Mouse (Mus musculus): ENCODE data around the gene Spem2. TPM values are rescaled to one million over a fixed set of nuclear protein-coding genes. Genes with fewer than 3 reads are reported as not detected.

Gene Spem2
- polyA plus RNA-seq, 1 experiment from 2014 or later, result not detected

- Histone ChIP-seq H3K4me2 (peak overlapping the region; percentile 92), H3K9ac (peak overlapping the region; percentile 65), H3K4me1 (replicated peaks) (peaks cover 44% of the 10 kb centered on the region), H3K27ac (no peak overlapping the region), H3K4me3 (peak overlapping the region; percentile 49), H3K36me3 (no peaks in the 10 kb centered on the region), H3K9me3 (replicated peaks) (no peaks in the 10 kb centered on the region), H3K27me3 (peaks cover 42% of the 10 kb centered on the region)
- WGBS, result 8% methylated on average over 39 of the region's 48 CpGs
- no peak for ATAC-seq (replicated peaks; ENCODE audit: insufficient number of reproducible peaks, insufficient read depth, low FRiP score, low read depth)
These were observed 15.8 kb upstream of the Spem2 start for GRCm38 (mm10) chr11:69834001-69834549.

- Histone ChIP-seq H3K4me2 (peak overlapping the region; percentile 92), H3K27me3 (peaks cover 42% of the 10 kb centered on the region), H3K9me3 (replicated peaks) (no peaks in the 10 kb centered on the region), H3K36me3 (no peaks in the 10 kb centered on the region), H3K27ac (no peak overlapping the region), H3K4me3 (peak overlapping the region; percentile 49), H3K4me1 (replicated peaks) (peaks cover 41% of the 10 kb centered on the region), H3K9ac (peak overlapping the region; percentile 65)
- WGBS, result 38% methylated on average over 8 of the region's 8 CpGs
- no peak for ATAC-seq (replicated peaks; ENCODE audit: insufficient number of reproducible peaks, insufficient read depth, low FRiP score, low read depth)
These were observed 15.3 kb upstream of the Spem2 start for GRCm38 (mm10) chr11:69833554-69833953.

GRCm38 (mm10) chr11:69828832-69829231, 10.6 kb upstream of the Spem2 start:
- WGBS, result 79% methylated on average over 5 of the region's 5 CpGs
- Histone ChIP-seq H3K27me3 (peaks cover 12% of the 10 kb centered on the region), H3K27ac (no peak overlapping the region), H3K4me2 (no peak overlapping the region), H3K4me3 (no peak overlapping the region), H3K9ac (no peak overlapping the region), H3K4me1 (replicated peaks) (peaks cover 5% of the 10 kb centered on the region), H3K9me3 (replicated peaks) (no peaks in the 10 kb centered on the region), H3K36me3 (peaks cover 5% of the 10 kb centered on the region; the same call in 1 of the 2 replicates)
- no peak for ATAC-seq (replicated peaks; ENCODE audit: insufficient number of reproducible peaks, insufficient read depth, low FRiP score, low read depth)

GRCm38 (mm10) chr11:69823456-69823855, 5.2 kb upstream of the Spem2 start:
- H3K4me1 ChIP-seq (replicated peaks), result no peaks in the 10 kb centered on the region
- H3K27me3 ChIP-seq, result no peaks in the 10 kb centered on the region
- H3K9ac ChIP-seq, result no peak overlapping the region
- peaks cover 5% of the 10 kb centered on the region; the same call in 1 of the 2 replicates for H3K36me3 ChIP-seq
- no peak overlapping the region for H3K27ac ChIP-seq
- ATAC-seq (replicated peaks; ENCODE audit: insufficient number of reproducible peaks, insufficient read depth, low FRiP score, low read depth), result no peak
- 68% methylated on average over 2 of the region's 2 CpGs for WGBS
- H3K9me3 ChIP-seq (replicated peaks), result no peaks in the 10 kb centered on the region
- no peak overlapping the region for H3K4me2 ChIP-seq
- H3K4me3 ChIP-seq, result no peak overlapping the region

- ATAC-seq (replicated peaks; ENCODE audit: insufficient number of reproducible peaks, insufficient read depth, low FRiP score, low read depth), result no peak
These were observed 3.8 kb upstream of the Spem2 start, which contains the start of gene Spem1 for GRCm38 (mm10) chr11:69822080-69822479. Spem1 (minus strand) TSS chr11:69822180.

GRCm38 (mm10) chr11:69818871-69819270, 606 bp upstream of the Spem2 start:
- H3K9ac ChIP-seq, result no peak overlapping the region
- H3K36me3 ChIP-seq, result no peaks in the 10 kb centered on the region
- no peak overlapping the region for H3K4me3 ChIP-seq
- H3K27ac ChIP-seq, result no peak overlapping the region
- H3K4me2 ChIP-seq, result no peak overlapping the region
- no peaks in the 10 kb centered on the region for H3K4me1 ChIP-seq (replicated peaks)
- H3K9me3 ChIP-seq (replicated peaks), result no peaks in the 10 kb centered on the region
- no peak for ATAC-seq (replicated peaks; ENCODE audit: insufficient number of reproducible peaks, insufficient read depth, low FRiP score, low read depth)
- 76% methylated on average over 8 of the region's 8 CpGs for WGBS
- no peaks in the 10 kb centered on the region for H3K27me3 ChIP-seq

More at GRCm38 (mm10) chr11:69822080-69822479, 3.8 kb upstream of the Spem2 start, which contains the start of gene Spem1:
- 78% methylated on average over 3 of the region's 3 CpGs for WGBS
- peaks cover 4% of the 10 kb centered on the region; the same call in 1 of the 2 replicates for H3K36me3 ChIP-seq
- no peak within 1 kb of the TSS for H3K27ac ChIP-seq
- no peaks in the 10 kb centered on the region for H3K9me3 ChIP-seq (replicated peaks)
- no peaks in the 10 kb centered on the region for H3K4me1 ChIP-seq (replicated peaks)
- H3K4me3 ChIP-seq, result no peak within 1 kb of the TSS
- no peak within 1 kb of the TSS for H3K9ac ChIP-seq
- no peak within 1 kb of the TSS for H3K4me2 ChIP-seq
- H3K27me3 ChIP-seq, result no peaks in the 10 kb centered on the region

GRCm38 (mm10) chr11:69816520-69816919, 1.7 kb downstream of the Spem2 start:
- Histone ChIP-seq H3K27ac (no peak overlapping the region), H3K4me2 (no peak overlapping the region), H3K9ac (no peak overlapping the region), H3K36me3 (no peaks in the 10 kb centered on the region), H3K4me1 (replicated peaks) (no peaks in the 10 kb centered on the region), H3K4me3 (no peak overlapping the region), H3K9me3 (replicated peaks) (no peaks in the 10 kb centered on the region), H3K27me3 (no peaks in the 10 kb centered on the region)
- no peak for ATAC-seq (replicated peaks; ENCODE audit: insufficient number of reproducible peaks, insufficient read depth, low FRiP score, low read depth)
- 90% methylated on average over 12 of the region's 12 CpGs for WGBS

- WGBS, result 57% methylated on average over 10 of the region's 10 CpGs
- no peak within 1 kb of the TSS for H3K4me2 ChIP-seq
- H3K4me1 ChIP-seq (replicated peaks), result no peaks in the 10 kb centered on the region
- H3K9ac ChIP-seq, result no peak within 1 kb of the TSS
- H3K27me3 ChIP-seq, result 0 out of 2 replicates have a peak, but pooled peaks cover 3% of the 10 kb centered on the region
- no peak within 1 kb of the TSS for H3K4me3 ChIP-seq
- H3K9me3 ChIP-seq (replicated peaks), result no peaks in the 10 kb centered on the region
- no peak within 1 kb of the TSS for H3K27ac ChIP-seq
- ATAC-seq (replicated peaks; ENCODE audit: insufficient number of reproducible peaks, insufficient read depth, low FRiP score, low read depth), result no peak
- no peaks in the 10 kb centered on the region for H3K36me3 ChIP-seq
These were observed 3.1 kb downstream of the Spem2 start, which contains the start of gene Gm39566 for GRCm38 (mm10) chr11:69815155-69815554. Gm39566 (minus strand) TSS chr11:69815298.

GRCm38 (mm10) chr11:69810280-69810679, 8.0 kb downstream of the Spem2 start:
- Histone ChIP-seq H3K4me1 (replicated peaks) (no peaks in the 10 kb centered on the region), H3K4me3 (no peak overlapping the region), H3K9ac (no peak overlapping the region), H3K27me3 (peaks cover 11% of the 10 kb centered on the region), H3K36me3 (no peaks in the 10 kb centered on the region), H3K4me2 (no peak overlapping the region), H3K27ac (no peak overlapping the region), H3K9me3 (replicated peaks) (no peaks in the 10 kb centered on the region)
- ATAC-seq (replicated peaks; ENCODE audit: insufficient number of reproducible peaks, insufficient read depth, low FRiP score, low read depth), result no peak

GRCm38 (mm10) chr11:69807641-69808040, 10.6 kb downstream of the Spem2 start:
- no peak overlapping the region for H3K27ac ChIP-seq
- H3K9me3 ChIP-seq (replicated peaks), result no peaks in the 10 kb centered on the region
- H3K9ac ChIP-seq, result no peak overlapping the region
- peaks cover 25% of the 10 kb centered on the region for H3K4me1 ChIP-seq (replicated peaks)
- no peak overlapping the region for H3K4me3 ChIP-seq
- 75% methylated on average over 2 of the region's 2 CpGs for WGBS
- no peak for ATAC-seq (replicated peaks; ENCODE audit: insufficient number of reproducible peaks, insufficient read depth, low FRiP score, low read depth)
- H3K4me2 ChIP-seq, result no peak overlapping the region
- H3K36me3 ChIP-seq, result no peaks in the 10 kb centered on the region
- H3K27me3 ChIP-seq, result peaks cover 19% of the 10 kb centered on the region

- H3K4me1 ChIP-seq (replicated peaks), result peaks cover 38% of the 10 kb centered on the region
- no peaks in the 10 kb centered on the region for H3K9me3 ChIP-seq (replicated peaks)
- H3K9ac ChIP-seq, result no peak overlapping the region
- H3K4me2 ChIP-seq, result no peak overlapping the region
- no peaks in the 10 kb centered on the region for H3K36me3 ChIP-seq
- no peak for ATAC-seq (replicated peaks; ENCODE audit: insufficient number of reproducible peaks, insufficient read depth, low FRiP score, low read depth)
- no peak overlapping the region for H3K27ac ChIP-seq
- no peak overlapping the region for H3K4me3 ChIP-seq
- WGBS, result 73% methylated on average over 4 of the region's 4 CpGs
- peaks cover 24% of the 10 kb centered on the region for H3K27me3 ChIP-seq
These were observed 11.9 kb downstream of the Spem2 start for GRCm38 (mm10) chr11:69806378-69806777.

Data from heart, embryonic 15.5 days (tissue).